Comparison of ENCODE assay signal across 26 mouse cellular contexts in the genomic region with DNA sequence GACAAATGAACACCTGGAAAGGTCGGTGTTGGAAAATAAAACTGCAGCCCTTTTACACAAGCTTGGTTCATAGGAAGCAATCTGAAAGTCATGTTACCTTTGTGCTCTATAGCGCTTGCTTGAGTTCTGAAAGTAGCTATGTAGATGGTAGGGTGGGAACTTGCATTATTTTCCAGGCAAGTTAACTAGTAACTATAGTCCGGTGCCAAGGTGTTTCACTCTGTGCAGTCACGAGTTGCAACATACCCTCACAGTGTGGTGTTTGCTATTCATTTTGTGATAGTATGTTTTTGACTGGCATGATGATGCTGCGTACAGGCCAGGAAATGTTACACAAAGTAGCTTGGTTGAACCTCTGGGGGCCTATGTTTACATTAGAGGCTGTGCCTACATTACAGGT. TPM values are rescaled to one million over a fixed set of nuclear protein-coding genes. Genes with fewer than 3 reads are reported as not detected.
DNase-seq lines count a peak whose midpoint lies in the region; ATAC-seq and TF ChIP-seq lines count a peak whose summit lies in the region.
"Had no signal": no experiment of that assay in that cellular context is flagged by ENCODE, and none has a peak within 500 bp of the region (broad histone marks: within the 10 kb centered on the region; RNA-seq: fewer than 3 reads in every experiment).

No protein-coding gene starts in this region.

- H3K36me3 ChIP-seq in kidney, adult 2 months (ENCODE audit: control insufficient read depth, insufficient read depth, low read length): no peaks in the 10 kb centered on the region
- H3K36me3 ChIP-seq in lung, postnatal 0 days (ENCODE audit: insufficient read depth, low read length): no peaks in the 10 kb centered on the region
- H3K36me3 ChIP-seq: forebrain, embryonic 12.5 days; heart, embryonic 12.5 days; hindbrain, embryonic 13.5 days; liver, embryonic 13.5 days; lung, embryonic 15.5 days; neural tube, embryonic 15.5 days; stomach, embryonic 15.5 days had no signal

- H3K9ac ChIP-seq in lung, postnatal 0 days (replicated peaks; ENCODE audit: low read depth): no peak overlapping the region
- H3K9ac ChIP-seq: forebrain, embryonic 12.5 days; forebrain, postnatal 0 days; heart, embryonic 12.5 days; hindbrain, embryonic 13.5 days; liver, embryonic 13.5 days; lung, embryonic 15.5 days; neural tube, embryonic 15.5 days; stomach, embryonic 15.5 days had no signal

- no peak overlapping the region for H3K27ac ChIP-seq in kidney, adult 2 months (ENCODE audit: insufficient read depth, low read depth, low read length)
- no peak overlapping the region for H3K27ac ChIP-seq in lung, postnatal 0 days (ENCODE audit: low read length)
- no peak overlapping the region for H3K27ac ChIP-seq in layer of hippocampus, adult 2 months
- H3K27ac ChIP-seq: forebrain, embryonic 12.5 days; heart, adult 2 months; hindbrain, embryonic 13.5 days; kidney, postnatal 0 days; liver, embryonic 13.5 days; lung, embryonic 15.5 days; neural tube, embryonic 15.5 days; stomach, embryonic 15.5 days had no signal

- DNase-seq in kidney, adult 2 months: peak; percentile 58
- no peak for DNase-seq in kidney, postnatal 4 days
- DNase-seq in lung, postnatal 0 days (ENCODE audit: low spot score): peak; percentile 8
- no peak for DNase-seq in lung, postnatal 14 days
- peak; percentile 2 to 29 for DNase-seq in kidney, postnatal 25 days
- no peak for DNase-seq in layer of hippocampus, adult 2 months (ENCODE audit: low spot score in 2 of 2)
- no peak for DNase-seq in retina, postnatal 1 day
- DNase-seq: adrenal gland, postnatal 14 days; cerebellum, adult 11 months; cerebellum, adult 9-10 months; forebrain, postnatal 0 days; heart, adult 2 months; heart, postnatal 4 days; liver, embryonic 13.5 days; midbrain, embryonic 14.5 days; right cerebral cortex, postnatal 25 days; thymus, postnatal 14 days had no signal

- no peaks in the 10 kb centered on the region for H3K27me3 ChIP-seq in kidney, adult 2 months (replicated peaks; ENCODE audit: control insufficient read depth, insufficient read depth, low read length)
- H3K27me3 ChIP-seq in lung, postnatal 0 days (replicated peaks; ENCODE audit: insufficient read depth, low read length): no peaks in the 10 kb centered on the region
- H3K27me3 ChIP-seq: forebrain, embryonic 12.5 days; heart, embryonic 12.5 days; hindbrain, embryonic 13.5 days; liver, embryonic 13.5 days; lung, embryonic 15.5 days; neural tube, embryonic 15.5 days; stomach, embryonic 15.5 days had no signal

- H3K4me1 ChIP-seq in kidney, adult 2 months (ENCODE audit: control insufficient read depth, insufficient read depth, low read length): no peaks in the 10 kb centered on the region; the same call in 1 of the 2 replicates
- no peaks in the 10 kb centered on the region for H3K4me1 ChIP-seq in lung, postnatal 0 days (ENCODE audit: insufficient read depth, low read depth, low read length)
- H3K4me1 ChIP-seq: forebrain, embryonic 12.5 days; heart, embryonic 12.5 days; hindbrain, embryonic 13.5 days; liver, embryonic 13.5 days; lung, embryonic 15.5 days; neural tube, embryonic 15.5 days; stomach, embryonic 15.5 days had no signal

- TF ChIP-seq POLR2A in kidney, adult 2 months (IDR thresholded peaks at IDR 0.05; ENCODE audit: low read depth, low read length): no peak

- no peak for TF ChIP-seq CTCF in kidney, adult 2 months (conservative IDR thresholded peaks at IDR 0.05; ENCODE audit: insufficient read depth, insufficient read length, low read depth, low read length)
- no peak for TF ChIP-seq CTCF in lung, postnatal 0 days (IDR thresholded peaks at IDR 0.05)
- TF ChIP-seq CTCF in layer of hippocampus, adult 2 months (conservative IDR thresholded peaks at IDR 0.05): no peak

- H3K4me3 ChIP-seq in kidney, adult 2 months (ENCODE audit: insufficient read depth, low read depth, low read length): no peak overlapping the region
- no peak overlapping the region for H3K4me3 ChIP-seq in lung, postnatal 0 days (ENCODE audit: low read depth, low read length)
- no peak overlapping the region for H3K4me3 ChIP-seq in layer of hippocampus, adult 2 months
- H3K4me3 ChIP-seq: erythroblast, embryonic 14.5 days; forebrain, embryonic 12.5 days; heart, adult 2 months; heart, embryonic 12.5 days; hindbrain, embryonic 13.5 days; liver, embryonic 13.5 days; lung, embryonic 15.5 days; neural tube, embryonic 15.5 days; stomach, embryonic 15.5 days had no signal

- TF ChIP-seq EP300 in lung, postnatal 0 days (IDR thresholded peaks at IDR 0.05): no peak

- no peaks in the 10 kb centered on the region for H3K9me3 ChIP-seq in lung, postnatal 0 days (ENCODE audit: low read length)
- H3K9me3 ChIP-seq: forebrain, embryonic 12.5 days; heart, embryonic 12.5 days; hindbrain, embryonic 13.5 days; liver, embryonic 13.5 days; lung, embryonic 15.5 days; neural tube, embryonic 15.5 days; stomach, embryonic 15.5 days had no signal

- ATAC-seq in lung, postnatal 0 days: no peak
- ATAC-seq: CD4-positive, CD25-positive, alpha-beta regulatory T cell, adult 4 months; forebrain, postnatal 0 days had no signal

- 32% methylated on average over 5 of the region's 5 CpGs for WGBS in kidney, adult 2 months
- WGBS in lung, postnatal 0 days: 66% methylated on average over 5 of the region's 5 CpGs

- H3K4me2 ChIP-seq in lung, postnatal 0 days (replicated peaks; ENCODE audit: low read depth, low read length): no peak overlapping the region
- H3K4me2 ChIP-seq: forebrain, embryonic 12.5 days; heart, embryonic 12.5 days; hindbrain, embryonic 13.5 days; liver, embryonic 13.5 days; lung, embryonic 15.5 days; neural tube, embryonic 15.5 days; stomach, embryonic 15.5 days had no signal

RNA-seq across cellular contexts. Expression of gene Diaph2, which starts 34.5 kb away (rescaled TPM):
- 3.2 and 4.4 TPM in 2 replicates for polyA plus RNA-seq in kidney, adult 2 months (2012; rRNA removed)
- 7.5 and 12.3 TPM in 2 replicates for polyA plus RNA-seq in lung, postnatal 0 days (2015; fragmentation: Nextera tagmentation; extraction: Ambion mirVana)
- total RNA-seq in layer of hippocampus, adult 2 months (2021): 10 to 100 TPM; 25.8 to 30.5 TPM
- polyA plus RNA-seq: erythroblast, embryonic 14.5 days had no signal

Comparison
In these comparisons a context has a peak if more than half of its experiments do, and no peak if none do; other contexts are left out.
1. DNase-seq: peak in kidney, adult 2 months (single experiment), lung, postnatal 0 days (single experiment) and kidney, postnatal 25 days (2 of 2); none in kidney, postnatal 4 days (0 of 2), lung, postnatal 14 days (single experiment), layer of hippocampus, adult 2 months (0 of 2) and retina, postnatal 1 day (single experiment).